Mouse (Mus musculus): Measurements from ENCODE around the gene Wdr73.

DNA sequence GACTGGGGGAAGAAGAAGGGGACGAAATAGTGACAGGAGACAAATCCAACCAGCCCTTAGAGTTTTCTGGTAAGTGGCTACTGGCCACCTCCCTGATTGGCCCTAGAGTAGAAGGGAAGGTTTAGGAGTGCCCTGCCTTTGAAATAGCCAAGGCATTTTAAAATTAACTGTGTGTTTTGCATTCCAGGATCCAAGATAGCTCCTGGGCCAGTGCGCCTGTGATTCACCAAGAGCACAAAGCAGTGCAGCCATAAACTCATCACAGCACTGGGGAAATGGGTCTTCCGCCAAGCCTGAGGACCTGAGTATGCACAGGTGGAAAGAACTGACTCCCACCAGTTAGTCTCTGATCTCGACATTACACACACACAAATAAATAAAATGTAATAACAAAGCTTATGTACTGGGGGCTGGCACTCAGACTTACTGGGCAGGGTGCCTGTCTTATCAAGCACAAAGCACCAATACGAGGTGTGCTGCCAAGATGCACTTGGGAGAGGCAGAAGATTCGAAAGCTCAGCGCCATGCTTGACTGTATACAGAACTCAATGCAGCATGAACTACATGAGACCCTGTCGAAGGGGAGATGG, 30.6 kb upstream of the Wdr73 start:
- TF ChIP-seq EP300 (IDR thresholded peaks at IDR 0.05; ENCODE audit: low read depth) (no peak), CTCF (IDR thresholded peaks at IDR 0.05; ENCODE audit: low read depth) (no peak)

Data from heart, postnatal 0 days (tissue).